Mouse (Mus musculus): ENCODE results near the gene Ech1. TPM values are rescaled to one million over a fixed set of nuclear protein-coding genes. Genes with fewer than 3 reads are reported as not detected.

The Ech1 gene
- total RNA-seq, 2 experiments from 2014 or later = 23.2 to 59.0 TPM

DNA sequence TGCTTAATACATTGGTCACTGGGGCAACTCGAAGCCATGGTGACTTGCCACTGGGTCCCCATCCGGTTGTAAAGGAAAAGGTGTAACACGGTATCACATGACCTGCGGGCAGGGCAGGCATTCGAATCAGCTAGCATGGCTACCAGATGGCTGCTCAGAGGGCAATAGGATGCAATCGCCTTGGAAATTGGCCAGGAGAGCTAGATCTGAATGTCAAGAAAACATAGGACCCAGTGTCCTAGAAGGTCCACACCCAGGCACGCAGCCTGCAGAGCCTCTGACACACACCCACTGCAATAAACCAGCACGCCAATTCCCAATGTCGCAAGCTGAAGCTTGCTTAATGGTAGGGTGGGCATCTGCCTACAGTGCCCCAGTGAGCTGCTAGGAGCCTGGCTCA is 13.3 kb downstream of the Ech1 start:
- no peak for ATAC-seq (replicated peaks; ENCODE audit: low FRiP score, poor library complexity, severe bottlenecking)

GRCm38 (mm10) chr7:28847273-28847672 is 22.3 kb downstream of the Ech1 start:
- no peak for ATAC-seq (replicated peaks; ENCODE audit: low FRiP score, poor library complexity, severe bottlenecking)

DNA sequence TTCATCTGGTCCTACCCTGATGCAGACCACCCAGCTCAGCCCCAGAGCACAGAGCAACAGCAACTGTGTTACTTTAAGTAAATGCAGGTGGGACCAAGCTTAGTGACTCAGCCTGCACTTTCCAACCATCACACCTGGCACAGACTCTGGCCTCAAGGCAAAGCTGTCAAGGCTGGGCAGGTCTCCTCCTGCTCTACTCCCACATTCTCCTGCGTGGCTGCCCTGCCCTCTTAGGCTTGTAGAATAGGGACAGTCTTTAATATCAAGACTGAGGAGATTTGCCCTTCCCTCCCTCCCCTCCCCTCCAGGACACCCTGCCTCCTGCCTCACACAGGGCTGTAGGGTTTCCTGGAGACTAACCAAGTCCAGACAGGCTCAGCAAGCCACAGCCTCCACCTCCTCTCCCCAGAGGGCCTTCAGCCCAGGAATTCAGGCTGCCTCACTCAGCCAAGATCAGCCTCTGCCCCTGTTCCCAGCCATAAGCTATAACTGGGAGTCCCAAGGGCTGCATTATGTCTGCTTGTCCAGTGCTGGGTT is 24.8 kb downstream of the Ech1 start:
- peak; percentile 55 for ATAC-seq (replicated peaks; ENCODE audit: low FRiP score, poor library complexity, severe bottlenecking)

- ATAC-seq (replicated peaks; ENCODE audit: low FRiP score, poor library complexity, severe bottlenecking) = no peak
These were observed 25.6 kb downstream of the Ech1 start for GRCm38 (mm10) chr7:28850642-28851041.

- ATAC-seq (replicated peaks; ENCODE audit: low FRiP score, poor library complexity, severe bottlenecking) = no peak
These were observed 34.9 kb downstream of the Ech1 start for GRCm38 (mm10) chr7:28859953-28860352.

DNA sequence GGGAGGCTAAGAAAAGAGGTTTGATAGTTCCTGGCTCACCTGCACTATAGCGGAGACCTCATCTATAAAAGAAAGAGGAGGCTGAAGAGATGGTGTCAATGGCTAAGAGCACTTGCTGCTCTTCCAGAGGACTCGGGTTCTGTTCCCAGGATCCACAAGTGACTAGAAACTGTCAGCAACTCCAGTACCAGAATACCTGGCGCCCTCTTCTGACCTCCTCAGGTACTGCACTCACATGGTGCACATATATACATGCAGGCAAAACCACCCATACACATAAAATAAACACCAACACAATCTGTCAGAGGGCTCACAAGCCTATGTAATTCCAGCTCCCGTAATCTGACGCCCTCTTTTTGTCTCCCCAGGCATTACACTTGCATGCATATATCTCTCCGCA is 35.9 kb downstream of the Ech1 start:
- ATAC-seq (replicated peaks; ENCODE audit: low FRiP score, poor library complexity, severe bottlenecking) = no peak

GRCm38 (mm10) chr7:28862817-28863499 is 37.9 kb downstream of the Ech1 start:
- no peak for ATAC-seq (replicated peaks; ENCODE audit: low FRiP score, poor library complexity, severe bottlenecking)

- no peak for ATAC-seq (replicated peaks; ENCODE audit: low FRiP score, poor library complexity, severe bottlenecking)
These were observed 38.5 kb downstream of the Ech1 start, which contains the start of gene Lgals7 for GRCm38 (mm10) chr7:28863540-28863939. Lgals7 (plus strand) TSS chr7:28863853.

- ATAC-seq (replicated peaks; ENCODE audit: low FRiP score, poor library complexity, severe bottlenecking) = no peak
These were observed 39.3 kb downstream of the Ech1 start for GRCm38 (mm10) chr7:28864288-28864750.

- 0 out of 2 replicates have a peak, but pooled peaks have one; percentile 31 for ATAC-seq (replicated peaks; ENCODE audit: low FRiP score, poor library complexity, severe bottlenecking)
These were observed 40.7 kb downstream of the Ech1 start for GRCm38 (mm10) chr7:28865481-28866300.

- ATAC-seq (replicated peaks; ENCODE audit: low FRiP score, poor library complexity, severe bottlenecking) = 0 out of 2 replicates have a peak, but pooled peaks have one; percentile 9
These were observed 41.9 kb downstream of the Ech1 start for GRCm38 (mm10) chr7:28866769-28867507.

- ATAC-seq (replicated peaks; ENCODE audit: low FRiP score, poor library complexity, severe bottlenecking) = peak; percentile 80
These were observed 42.7 kb downstream of the Ech1 start for GRCm38 (mm10) chr7:28867508-28868340.

GRCm38 (mm10) chr7:28870901-28871664 is 46.1 kb downstream of the Ech1 start:
- peak; percentile 53; the same call in 1 of the 2 replicates for ATAC-seq (replicated peaks; ENCODE audit: low FRiP score, poor library complexity, severe bottlenecking)

- no peak for ATAC-seq (replicated peaks; ENCODE audit: low FRiP score, poor library complexity, severe bottlenecking)
These were observed 49.5 kb downstream of the Ech1 start for GRCm38 (mm10) chr7:28874565-28874964.

DNA sequence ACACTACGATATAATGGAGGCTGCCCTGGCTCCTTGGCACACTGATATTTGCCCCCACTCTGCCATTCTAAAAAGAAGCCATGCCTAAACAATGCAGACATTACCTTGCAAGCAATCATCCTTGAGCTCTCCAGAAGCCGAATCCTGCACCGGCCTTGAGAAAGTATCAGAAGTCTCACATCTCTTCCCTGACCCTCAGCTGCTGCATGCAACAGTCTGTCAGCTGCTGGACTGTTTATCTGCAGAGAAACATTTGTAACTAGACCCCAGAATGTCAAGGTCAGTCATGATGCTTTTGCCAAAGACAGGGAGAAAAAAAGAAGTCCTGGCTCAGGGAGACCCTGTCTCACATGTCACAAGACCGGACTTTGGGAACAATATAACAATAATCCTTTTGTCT is 51.1 kb downstream of the Ech1 start:
- ATAC-seq (replicated peaks; ENCODE audit: low FRiP score, poor library complexity, severe bottlenecking) = no peak

- ATAC-seq (replicated peaks; ENCODE audit: low FRiP score, poor library complexity, severe bottlenecking) = peak; percentile 93
These were observed 52.1 kb downstream of the Ech1 start for GRCm38 (mm10) chr7:28877155-28877554.

GRCm38 (mm10) chr7:28877856-28878255 is 52.8 kb downstream of the Ech1 start:
- no peak for ATAC-seq (replicated peaks; ENCODE audit: low FRiP score, poor library complexity, severe bottlenecking)

DNA sequence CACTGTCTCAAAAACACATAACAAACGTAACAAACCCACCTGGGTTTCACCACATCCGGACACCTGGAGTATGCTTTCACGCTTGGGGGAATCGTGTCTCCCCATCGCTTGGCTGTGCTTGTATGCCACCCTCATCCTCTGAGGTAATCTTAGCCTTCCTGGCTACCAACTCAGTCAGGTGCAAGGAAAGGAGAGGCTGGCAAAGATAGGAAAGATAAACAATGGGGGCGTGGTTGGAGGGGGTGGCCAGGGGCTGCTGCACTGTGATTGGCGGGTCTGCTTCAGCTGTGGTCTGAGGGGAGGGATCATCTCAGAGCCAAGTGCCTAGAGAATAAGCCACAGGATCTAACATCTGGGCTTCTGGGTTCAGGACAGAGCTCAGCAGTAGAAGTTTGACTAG is 54.6 kb downstream of the Ech1 start:
- no peak for ATAC-seq (replicated peaks; ENCODE audit: low FRiP score, poor library complexity, severe bottlenecking)
